Mouse (Mus musculus): ENCODE data around the gene Ninl.

DNA sequence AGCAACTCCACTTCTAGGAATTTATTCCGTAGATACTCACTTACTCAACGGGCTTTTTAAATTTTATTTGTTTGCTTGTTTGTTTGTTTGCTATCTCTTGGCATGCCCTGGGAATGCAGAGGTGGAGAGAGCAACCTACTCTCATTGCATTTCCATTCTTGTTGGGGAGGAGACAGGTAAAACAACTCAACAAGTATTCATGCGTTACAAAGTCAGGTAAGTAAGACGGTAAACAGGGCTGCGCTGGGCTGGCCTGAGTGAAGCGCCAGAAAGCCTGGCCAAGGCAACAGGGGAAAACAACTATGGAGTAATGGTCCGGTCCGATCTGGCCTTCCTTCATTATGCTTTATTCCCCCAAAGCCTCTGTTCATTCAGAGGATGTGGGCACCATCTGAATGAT is 136.8 kb downstream of the Ninl start:
- no peak for TF ChIP-seq CTCF (IDR thresholded peaks at IDR 0.05; ENCODE audit: control insufficient read depth, insufficient read depth, low read length)
- TF ChIP-seq POLR2A (IDR thresholded peaks at IDR 0.05; ENCODE audit: borderline replicate concordance, control insufficient read depth, low read depth, low read length): no peak

Data from bone marrow, adult 2 months (tissue).